Mouse (Mus musculus) hindbrain, embryonic 16.5 days (tissue): ENCODE data around the gene Hsd17b13. TPM values are rescaled to one million over a fixed set of nuclear protein-coding genes. Genes with fewer than 3 reads are reported as not detected.

ENCODE experiments used
- ATAC-seq: fragments of 200-750 bp; cut with Nextera tagmentation; 2 replicates; pipeline ENCODE4 v1.8.0; 2017; ENCODE audit warnings: moderate TSS enrichment, moderate library complexity
- H3K27ac ChIP-seq: fragments of 300-500 bp; sonication (generic); 2 replicates; pipeline ENCODE4 v1.5.1; 2014; ENCODE audit warnings: low read depth, mild to moderate bottlenecking, control low read depth, low read length, moderate library complexity
- H3K27me3 ChIP-seq: fragments of 300-500 bp; sonication (generic); replicated peaks from 2 replicates; pipeline ENCODE4 v1.6.1; 2014; ENCODE audit warnings: low read length; ENCODE audit not compliant: control insufficient read depth, insufficient read depth
- H3K36me3 ChIP-seq: fragments of 300-500 bp; sonication (generic); 2 replicates; pipeline ENCODE4 v1.6.1; 2014; ENCODE audit warnings: mild to moderate bottlenecking, low read length, moderate library complexity, mixed read lengths; ENCODE audit not compliant: control insufficient read depth, insufficient read depth
- H3K4me1 ChIP-seq: fragments of 300-500 bp; sonication (generic); 2 replicates; pipeline ENCODE4 v1.6.1; 2014; ENCODE audit warnings: low read depth, low read length; ENCODE audit not compliant: control insufficient read depth, insufficient read depth
- H3K4me2 ChIP-seq: fragments of 300-500 bp; sonication (generic); 2 replicates; pipeline ENCODE4 v1.6.1; 2014; ENCODE audit warnings: mild to moderate bottlenecking, low read length, control low read depth, moderate library complexity
- H3K4me3 ChIP-seq: fragments of 300-500 bp; sonication (generic); 2 replicates; pipeline ENCODE4 v1.5.1; 2014; ENCODE audit warnings: mild to moderate bottlenecking, low read length, control low read depth, moderate library complexity
- H3K9ac ChIP-seq: fragments of 300-500 bp; sonication (generic); 2 replicates; pipeline ENCODE4 v1.6.1; 2014; ENCODE audit warnings: low read depth, mild to moderate bottlenecking, control low read depth, low read length, moderate library complexity
- H3K9me3 ChIP-seq: fragments of 300-500 bp; sonication (generic); 2 replicates; pipeline ENCODE4 v1.6.1; 2014; ENCODE audit warnings: mild to moderate bottlenecking, low read length, moderate library complexity; ENCODE audit not compliant: control insufficient read depth
- WGBS: fragments of 180-500 bp; shearing (Covaris S2); extraction: QIAGEN DNeasy Blood & Tissue Kit; methylation state at CpG from one replicate; pipeline ENCODE4 v1.1.7; 2014; 5-methylcytosine and 5-hydroxymethylcytosine counted together
- polyA plus RNA-seq: library from polyadenylated mRNA; unstranded; fragments of >200 nt; fragmentation: Nextera tagmentation; extraction: Ambion mirVana; gene quantifications from 2 replicates; pipeline ENCODE4 v1.2.1, GENCODE M21; 2015

Gene Hsd17b13
- polyA plus RNA-seq, 1 experiment from 2014 or later, result not detected

DNA sequence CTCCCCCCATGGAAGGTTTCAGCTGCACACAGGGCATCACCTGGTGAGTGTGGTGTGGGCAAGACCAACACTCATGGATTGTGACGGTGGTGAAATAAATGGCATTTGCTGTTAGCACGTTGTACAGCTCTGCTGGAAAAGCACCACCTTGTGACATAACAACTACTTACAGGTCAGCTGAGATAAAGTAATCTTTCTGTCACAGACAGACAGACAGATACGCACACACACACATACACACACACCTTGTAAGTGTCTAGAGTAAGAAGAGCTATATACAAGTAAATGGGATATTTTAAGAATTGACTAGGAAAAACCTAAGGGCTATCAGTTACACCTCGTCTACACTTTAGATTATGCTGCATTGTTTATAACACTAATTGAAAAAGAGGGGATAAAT is 17.5 kb upstream of the Hsd17b13 start:
- Histone ChIP-seq H3K27me3 (no peaks in the 10 kb centered on the region), H3K36me3 (no peaks in the 10 kb centered on the region), H3K9ac (no peak overlapping the region), H3K4me3 (no peak overlapping the region), H3K4me1 (no peaks in the 10 kb centered on the region), H3K4me2 (no peak overlapping the region), H3K27ac (no peak overlapping the region), H3K9me3 (no peaks in the 10 kb centered on the region)
- ATAC-seq, result no peak
- 86% methylated on average over 4 of the region's 4 CpGs for WGBS

GRCm38 (mm10) chr5:103993601-103994000 is 16.4 kb upstream of the Hsd17b13 start:
- no peak overlapping the region for H3K4me2 ChIP-seq
- WGBS, result 86% methylated on average over 1 of the region's 1 CpGs
- ATAC-seq, result no peak
- no peak overlapping the region for H3K4me3 ChIP-seq
- no peaks in the 10 kb centered on the region for H3K36me3 ChIP-seq
- H3K9ac ChIP-seq, result no peak overlapping the region
- H3K4me1 ChIP-seq, result no peaks in the 10 kb centered on the region
- H3K27me3 ChIP-seq, result no peaks in the 10 kb centered on the region
- H3K27ac ChIP-seq, result no peak overlapping the region
- no peaks in the 10 kb centered on the region for H3K9me3 ChIP-seq

DNA sequence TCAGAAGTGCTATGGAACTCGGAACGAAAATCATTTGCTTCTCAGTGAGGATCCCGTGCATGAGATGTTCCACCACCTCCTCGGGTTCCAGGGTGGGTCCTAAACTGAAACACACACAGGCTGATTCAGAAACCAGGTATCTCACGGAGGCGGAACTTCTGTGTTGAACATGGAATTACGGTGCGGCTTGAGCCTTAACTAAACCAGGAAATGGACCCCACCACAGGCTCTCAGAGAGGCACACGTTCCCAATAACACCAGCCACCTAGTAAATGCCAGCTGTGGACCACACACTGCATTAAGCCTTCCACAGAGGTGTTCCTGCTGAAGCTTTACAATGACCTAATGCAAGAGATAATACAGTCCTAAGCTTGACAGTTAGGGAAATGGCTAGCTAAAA is 15.6 kb upstream of the Hsd17b13 start:
- Histone ChIP-seq H3K4me3 (no peak overlapping the region), H3K27ac (no peak overlapping the region), H3K27me3 (no peaks in the 10 kb centered on the region), H3K9me3 (no peaks in the 10 kb centered on the region), H3K9ac (no peak overlapping the region), H3K4me2 (no peak overlapping the region), H3K36me3 (no peaks in the 10 kb centered on the region), H3K4me1 (no peaks in the 10 kb centered on the region)
- 94% methylated on average over 9 of the region's 9 CpGs for WGBS
- no peak for ATAC-seq

- Histone ChIP-seq H3K27me3 (no peaks in the 10 kb centered on the region), H3K36me3 (no peaks in the 10 kb centered on the region), H3K4me1 (no peaks in the 10 kb centered on the region), H3K9me3 (no peaks in the 10 kb centered on the region), H3K27ac (no peak overlapping the region), H3K4me2 (no peak overlapping the region), H3K4me3 (no peak overlapping the region), H3K9ac (no peak overlapping the region)
- WGBS, result 88% methylated on average over 9 of the region's 9 CpGs
- ATAC-seq, result no peak
Observed at GRCm38 (mm10) chr5:103980705-103981560, 3.7 kb upstream of the Hsd17b13 start.

- no peaks in the 10 kb centered on the region for H3K27me3 ChIP-seq
- H3K4me2 ChIP-seq, result no peak overlapping the region
- H3K4me1 ChIP-seq, result no peaks in the 10 kb centered on the region
- no peak overlapping the region for H3K27ac ChIP-seq
- no peak overlapping the region for H3K9ac ChIP-seq
- WGBS, result 94% methylated on average over 7 of the region's 7 CpGs
- no peaks in the 10 kb centered on the region for H3K36me3 ChIP-seq
- no peak overlapping the region for H3K4me3 ChIP-seq
- H3K9me3 ChIP-seq, result no peaks in the 10 kb centered on the region
- no peak for ATAC-seq
Observed at GRCm38 (mm10) chr5:103977907-103978570, 829 bp upstream of the Hsd17b13 start.

DNA sequence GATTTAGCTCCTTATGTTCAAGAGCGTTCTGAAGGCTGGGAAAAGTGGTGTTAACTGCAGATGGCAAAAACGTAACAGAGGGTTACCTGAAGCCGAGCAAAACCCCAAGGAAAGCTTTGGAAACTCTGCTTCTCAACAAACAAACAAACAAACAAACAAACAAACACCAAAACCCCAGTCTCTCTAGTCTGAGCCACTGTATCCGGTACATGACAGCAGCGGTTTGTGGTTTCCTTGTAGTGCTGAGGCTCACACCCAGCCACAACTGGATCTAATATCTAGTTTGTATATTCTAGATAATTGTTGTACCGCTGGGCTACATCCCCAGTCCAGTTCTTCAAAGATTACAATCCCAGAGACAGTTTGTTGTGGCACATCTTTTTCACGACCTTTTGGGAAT is 1.5 kb downstream of the Hsd17b13 start:
- Histone ChIP-seq H3K4me3 (no peak overlapping the region), H3K27me3 (no peaks in the 10 kb centered on the region), H3K36me3 (no peaks in the 10 kb centered on the region), H3K9me3 (no peaks in the 10 kb centered on the region), H3K4me1 (no peaks in the 10 kb centered on the region), H3K4me2 (no peak overlapping the region), H3K27ac (no peak overlapping the region), H3K9ac (no peak overlapping the region)
- no peak for ATAC-seq
- 84% methylated on average over 7 of the region's 7 CpGs for WGBS

GRCm38 (mm10) chr5:103972801-103973200 is 4.4 kb downstream of the Hsd17b13 start:
- H3K4me1 ChIP-seq, result no peaks in the 10 kb centered on the region
- H3K4me3 ChIP-seq, result no peak overlapping the region
- no peak for ATAC-seq
- WGBS, result 83% methylated on average over 13 of the region's 13 CpGs
- no peaks in the 10 kb centered on the region for H3K9me3 ChIP-seq
- H3K36me3 ChIP-seq, result no peaks in the 10 kb centered on the region
- H3K27me3 ChIP-seq, result no peaks in the 10 kb centered on the region
- no peak overlapping the region for H3K9ac ChIP-seq
- H3K27ac ChIP-seq, result no peak overlapping the region
- no peak overlapping the region for H3K4me2 ChIP-seq

DNA sequence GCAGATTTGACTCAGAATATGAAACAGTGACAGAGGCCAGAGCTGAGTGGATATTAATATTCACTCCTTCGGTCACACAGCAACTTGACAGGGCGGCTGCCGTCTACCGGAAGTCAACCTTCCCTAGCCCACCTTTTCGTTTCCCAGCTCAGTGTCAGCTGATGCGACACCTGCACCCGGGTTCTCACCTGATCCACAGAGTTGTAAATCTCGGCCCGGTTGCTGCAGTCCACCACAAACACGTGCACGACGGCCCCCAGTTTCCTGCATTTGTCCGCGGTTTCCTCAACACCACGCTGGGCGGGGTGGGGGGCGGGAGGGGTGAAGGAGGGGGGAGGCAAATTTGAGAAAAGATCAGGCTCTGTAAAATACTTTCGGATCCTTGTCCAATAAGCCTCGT is 4.8 kb downstream of the Hsd17b13 start:
- H3K4me3 ChIP-seq, result no peak overlapping the region
- H3K4me2 ChIP-seq, result no peak overlapping the region
- no peaks in the 10 kb centered on the region for H3K9me3 ChIP-seq
- H3K4me1 ChIP-seq, result no peaks in the 10 kb centered on the region
- 72% methylated on average over 19 of the region's 19 CpGs for WGBS
- H3K9ac ChIP-seq, result no peak overlapping the region
- no peaks in the 10 kb centered on the region for H3K27me3 ChIP-seq
- H3K27ac ChIP-seq, result no peak overlapping the region
- no peak for ATAC-seq
- no peaks in the 10 kb centered on the region for H3K36me3 ChIP-seq

- H3K27ac ChIP-seq, result no peak overlapping the region
- H3K27me3 ChIP-seq, result no peaks in the 10 kb centered on the region
- no peak overlapping the region for H3K9ac ChIP-seq
- 72% methylated on average over 5 of the region's 5 CpGs for WGBS
- H3K4me3 ChIP-seq, result no peak overlapping the region
- no peak for ATAC-seq
- H3K4me2 ChIP-seq, result no peak overlapping the region
- no peaks in the 10 kb centered on the region for H3K4me1 ChIP-seq
- H3K36me3 ChIP-seq, result no peaks in the 10 kb centered on the region
- no peaks in the 10 kb centered on the region for H3K9me3 ChIP-seq
Observed at GRCm38 (mm10) chr5:103971051-103971450, 6.2 kb downstream of the Hsd17b13 start.
